Mouse (Mus musculus) lung, embryonic 15.5 days (tissue): ENCODE results near the gene Pdlim5. TPM values are rescaled to one million over a fixed set of nuclear protein-coding genes. Genes with fewer than 3 reads are reported as not detected.
"Not testable (repeated sequence)": the region's sequence is repeated elsewhere in the genome, so short reads cannot be mapped to it uniquely, and the experiment has no call there.

Experiments used
- ATAC-seq: fragments of 200-750 bp; cut with Nextera tagmentation; 2 replicates; pipeline ENCODE4 v1.8.0; 2017; ENCODE audit warnings: moderate number of reproducible peaks, borderline replicate concordance; ENCODE audit not compliant: low FRiP score, low TSS enrichment; ENCODE audit errors: extremely low read depth
- H3K27ac ChIP-seq: fragments of 300-500 bp; sonication (generic); 2 replicates; pipeline ENCODE4 v1.5.1; 2015; ENCODE audit warnings: moderate library complexity, mild to moderate bottlenecking, inconsistent platforms
- H3K27me3 ChIP-seq: fragments of 300-500 bp; sonication (generic); 2 replicates; pipeline ENCODE4 v1.6.1; 2015; ENCODE audit warnings: inconsistent platforms
- H3K36me3 ChIP-seq: fragments of 300-500 bp; sonication (generic); 2 replicates; pipeline ENCODE4 v1.6.1; 2015; ENCODE audit warnings: inconsistent platforms
- H3K4me1 ChIP-seq: fragments of 300-500 bp; sonication (generic); 2 replicates; pipeline ENCODE4 v1.6.1; 2015; ENCODE audit warnings: inconsistent platforms
- H3K4me2 ChIP-seq: fragments of 300-500 bp; sonication (generic); 2 replicates; pipeline ENCODE4 v1.6.1; 2015; ENCODE audit warnings: inconsistent platforms, mild to moderate bottlenecking, moderate library complexity
- H3K4me3 ChIP-seq: fragments of 300-500 bp; sonication (generic); 2 replicates; pipeline ENCODE4 v1.5.1; 2015; ENCODE audit warnings: mild to moderate bottlenecking, inconsistent platforms
- H3K9ac ChIP-seq: fragments of 300-500 bp; sonication (generic); 2 replicates; pipeline ENCODE4 v1.6.1; 2015; ENCODE audit warnings: inconsistent platforms
- H3K9me3 ChIP-seq: fragments of 300-500 bp; sonication (generic); 2 replicates; pipeline ENCODE4 v1.6.1; 2016; ENCODE audit warnings: inconsistent platforms
- WGBS: fragments of 180-500 bp; shearing (Covaris S2); methylation state at CpG from one replicate; pipeline ENCODE4 v1.1.7; 2015; 5-methylcytosine and 5-hydroxymethylcytosine counted together
- polyA plus RNA-seq: library from polyadenylated mRNA; unstranded; fragments of >200 nt; fragmentation: Nextera tagmentation; extraction: Ambion mirVana; gene quantifications from 2 replicates; pipeline ENCODE4 v1.2.1, GENCODE M21; 2015

Pdlim5 gene
- 24.2 and 26.3 TPM in 2 replicates for polyA plus RNA-seq

DNA sequence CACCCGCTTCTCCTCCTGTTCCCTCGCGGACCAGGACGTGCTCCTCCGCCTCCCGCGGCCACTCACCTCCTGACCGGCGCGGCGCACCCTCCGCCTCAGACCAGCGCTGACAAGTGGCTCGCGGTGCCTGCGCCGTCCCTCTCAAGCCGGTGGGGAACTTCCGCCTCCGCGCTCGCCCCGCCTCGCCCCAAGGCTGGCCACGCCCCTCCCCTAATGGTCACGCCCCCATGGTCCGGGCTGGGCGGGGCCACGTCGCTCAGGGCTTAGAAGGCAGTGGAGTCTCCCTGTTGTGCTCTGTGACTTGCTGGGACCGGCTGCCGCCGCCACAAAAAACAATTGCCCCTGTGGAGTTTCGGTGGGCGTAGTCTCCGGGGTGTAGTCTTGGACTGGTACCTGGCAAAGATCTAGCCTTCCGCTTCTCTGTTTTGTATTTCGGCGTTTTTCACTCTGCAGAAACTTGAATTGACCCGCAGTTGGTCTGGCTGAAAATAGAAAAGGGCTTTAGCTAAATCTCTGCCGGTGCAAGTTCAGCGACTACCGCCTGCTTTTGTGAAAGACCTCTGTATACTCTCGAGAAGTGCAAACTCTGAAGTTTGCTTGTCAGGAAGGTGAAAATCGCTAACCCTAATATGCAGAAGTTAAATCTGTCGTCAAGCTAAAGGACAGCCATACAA is at the start of gene Pdlim5:
TSS of gene Pdlim5 (minus strand) at position 177 of the 674 bp plus-strand sequence.
- Histone ChIP-seq H3K36me3 (no peaks in the 10 kb centered on the region), H3K4me3 (peak within 1 kb of the TSS; percentile 83), H3K27me3 (no peaks in the 10 kb centered on the region), H3K27ac (peak within 1 kb of the TSS; percentile 89), H3K4me2 (peak within 1 kb of the TSS; percentile 78), H3K4me1 (no peaks in the 10 kb centered on the region), H3K9me3 (no peaks in the 10 kb centered on the region), H3K9ac (peak within 1 kb of the TSS; percentile 61)
- under 1% methylated on average over 46 of the region's 46 CpGs for WGBS
- peak; percentile 99 for ATAC-seq

DNA sequence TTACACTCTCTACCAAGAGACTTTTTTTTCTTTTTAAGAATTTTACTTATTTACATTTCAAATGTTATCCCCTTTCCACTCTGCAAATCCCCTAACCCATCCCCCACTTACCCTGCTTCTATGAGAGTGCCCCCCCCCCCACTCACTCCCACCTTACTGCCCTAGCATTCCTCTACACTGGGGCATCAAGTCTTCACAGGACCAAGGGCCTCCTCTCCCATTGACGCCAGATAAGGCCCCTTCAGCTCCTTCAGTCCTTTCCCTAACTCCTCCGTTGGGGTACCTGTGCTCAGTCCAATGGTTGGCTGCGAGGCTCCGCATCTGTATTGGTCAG is 48.2 kb upstream of the Pdlim5 start:
- Histone ChIP-seq H3K27ac (no peak overlapping the region), H3K4me3 (no peak overlapping the region), H3K9ac (no peak overlapping the region), H3K9me3 (no peaks in the 10 kb centered on the region), H3K4me2 (peak overlapping the region; percentile 38; the same call in 1 of the 2 replicates), H3K36me3 (no peaks in the 10 kb centered on the region), H3K4me1 (peaks cover 23% of the 10 kb centered on the region), H3K27me3 (no peaks in the 10 kb centered on the region)
- WGBS: 37% methylated on average over 4 of the region's 4 CpGs
- ATAC-seq: no peak; the same call in 1 of the 2 replicates

DNA sequence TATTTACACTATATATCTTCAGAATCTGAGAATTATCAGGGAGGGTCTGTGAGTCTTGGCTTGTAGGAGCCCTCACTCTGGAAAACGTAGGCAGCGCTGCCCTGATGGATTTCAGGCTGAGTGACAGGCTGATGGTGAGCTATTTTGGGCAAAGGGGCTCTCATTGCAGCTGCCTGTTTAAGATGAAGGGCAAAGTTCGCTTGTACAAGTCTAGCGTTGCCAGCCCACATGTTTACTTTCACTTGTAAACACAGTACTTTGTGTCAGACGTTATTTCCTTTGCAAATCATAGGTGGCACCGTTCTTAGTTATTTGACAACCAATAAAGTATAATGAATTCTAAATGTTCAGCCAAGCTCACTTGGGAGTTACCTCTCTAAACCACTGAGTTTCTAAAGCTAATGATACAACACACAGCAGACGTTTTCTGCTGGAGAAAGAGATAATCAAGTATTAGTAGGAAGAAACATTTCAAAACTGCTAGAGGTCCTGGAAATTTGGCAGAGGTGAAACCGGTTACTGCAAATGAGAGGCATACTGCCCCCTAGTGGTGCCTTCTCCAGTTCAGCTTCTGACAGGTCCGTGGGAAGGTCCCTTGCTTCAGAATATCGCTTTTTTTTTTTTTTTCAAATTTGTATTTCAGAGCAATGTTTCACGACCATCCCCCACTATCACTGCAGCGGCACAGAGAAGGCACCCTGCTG is 47.7 kb upstream of the Pdlim5 start:
- Histone ChIP-seq H3K27me3 (no peaks in the 10 kb centered on the region), H3K27ac (no peak overlapping the region), H3K9me3 (no peaks in the 10 kb centered on the region), H3K4me1 (peaks cover 23% of the 10 kb centered on the region), H3K4me3 (no peak overlapping the region), H3K9ac (no peak overlapping the region), H3K4me2 (peak overlapping the region; percentile 38), H3K36me3 (no peaks in the 10 kb centered on the region)
- WGBS: 5% methylated on average over 12 of the region's 12 CpGs
- ATAC-seq: no peak

DNA sequence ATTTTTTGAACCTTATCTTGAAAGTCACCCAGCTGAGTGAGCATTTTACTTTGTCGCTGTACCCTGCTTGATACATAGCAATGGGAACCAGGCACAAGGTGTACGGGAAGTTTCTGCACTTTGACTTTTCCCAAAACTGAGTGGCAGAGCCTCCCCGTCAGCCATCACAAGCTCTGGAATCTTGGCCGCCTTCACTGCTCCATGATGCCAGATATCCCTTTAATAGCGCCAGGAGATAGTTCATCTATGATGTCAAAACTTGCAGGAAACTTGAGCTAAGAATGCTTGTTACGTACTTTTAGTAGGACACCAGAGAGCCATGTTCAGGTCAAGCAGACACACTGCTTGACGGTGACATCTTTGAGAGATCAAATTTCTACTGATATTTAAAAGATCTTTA is 46.7 kb upstream of the Pdlim5 start:
- no peak overlapping the region for H3K9ac ChIP-seq
- H3K27me3 ChIP-seq: no peaks in the 10 kb centered on the region
- WGBS: 64% methylated on average over 7 of the region's 7 CpGs

DNA sequence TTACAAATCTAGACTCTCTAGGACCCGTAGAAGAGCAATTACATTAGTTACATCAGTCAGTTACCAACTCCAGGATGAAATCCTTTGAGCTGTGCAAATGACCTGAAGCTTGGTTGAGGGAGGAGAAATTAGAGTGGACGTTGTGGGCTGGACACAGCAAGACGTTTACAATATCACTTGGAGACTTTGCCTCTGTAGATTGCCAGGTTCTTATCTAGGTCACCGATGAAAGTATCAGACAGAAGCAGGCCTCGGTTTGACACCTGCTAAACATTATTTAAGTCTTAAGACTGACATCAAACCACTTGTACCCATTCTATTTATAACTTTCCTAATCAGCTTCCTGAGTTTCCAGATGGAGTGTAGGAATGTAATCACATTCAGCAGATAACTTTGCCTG is 45.6 kb upstream of the Pdlim5 start:
- Histone ChIP-seq H3K4me3 (no peak overlapping the region), H3K4me2 (no peak overlapping the region), H3K9me3 (no peaks in the 10 kb centered on the region), H3K4me1 (peaks cover 28% of the 10 kb centered on the region), H3K36me3 (no peaks in the 10 kb centered on the region), H3K9ac (no peak overlapping the region), H3K27me3 (no peaks in the 10 kb centered on the region), H3K27ac (no peak overlapping the region)
- WGBS: 34% methylated on average over 5 of the region's 5 CpGs
- ATAC-seq: no peak

More for the DNA sequence above, 46.7 kb upstream of the Pdlim5 start:
- Histone ChIP-seq H3K27ac (no peak overlapping the region), H3K4me1 (peaks cover 27% of the 10 kb centered on the region), H3K9me3 (no peaks in the 10 kb centered on the region), H3K4me3 (no peak overlapping the region), H3K36me3 (no peaks in the 10 kb centered on the region), H3K4me2 (no peak overlapping the region)
- no peak for ATAC-seq

DNA sequence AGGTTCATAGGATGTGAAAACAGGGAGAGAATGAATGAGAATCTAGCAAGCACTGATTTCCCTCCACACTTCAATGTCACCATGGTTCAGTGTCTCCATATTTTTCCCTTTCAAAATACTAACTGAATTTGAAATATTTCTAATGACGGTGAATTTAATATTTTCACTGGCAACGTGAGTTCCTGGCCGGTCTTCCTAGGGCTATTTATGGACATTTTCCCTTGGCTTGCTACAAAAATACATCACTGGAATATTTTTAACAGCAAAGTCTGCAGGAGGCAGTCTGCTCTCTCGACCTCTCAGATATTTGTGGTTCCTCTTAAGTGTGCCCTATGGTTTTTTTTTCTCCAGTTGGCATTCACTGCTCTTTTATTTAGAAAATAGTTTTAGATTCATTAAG is 44.7 kb upstream of the Pdlim5 start:
- H3K4me1 ChIP-seq: peaks cover 28% of the 10 kb centered on the region
- no peaks in the 10 kb centered on the region for H3K27me3 ChIP-seq
- peak overlapping the region; percentile 24; the same call in 1 of the 2 replicates for H3K4me2 ChIP-seq
- H3K27ac ChIP-seq: 0 out of 2 replicates have a peak overlapping the region, but pooled peaks have one; percentile 0
- no peak overlapping the region for H3K4me3 ChIP-seq
- no peak for ATAC-seq
- 23% methylated on average over 4 of the region's 4 CpGs for WGBS
- no peak overlapping the region for H3K9ac ChIP-seq
- H3K36me3 ChIP-seq: no peaks in the 10 kb centered on the region
- H3K9me3 ChIP-seq: no peaks in the 10 kb centered on the region

DNA sequence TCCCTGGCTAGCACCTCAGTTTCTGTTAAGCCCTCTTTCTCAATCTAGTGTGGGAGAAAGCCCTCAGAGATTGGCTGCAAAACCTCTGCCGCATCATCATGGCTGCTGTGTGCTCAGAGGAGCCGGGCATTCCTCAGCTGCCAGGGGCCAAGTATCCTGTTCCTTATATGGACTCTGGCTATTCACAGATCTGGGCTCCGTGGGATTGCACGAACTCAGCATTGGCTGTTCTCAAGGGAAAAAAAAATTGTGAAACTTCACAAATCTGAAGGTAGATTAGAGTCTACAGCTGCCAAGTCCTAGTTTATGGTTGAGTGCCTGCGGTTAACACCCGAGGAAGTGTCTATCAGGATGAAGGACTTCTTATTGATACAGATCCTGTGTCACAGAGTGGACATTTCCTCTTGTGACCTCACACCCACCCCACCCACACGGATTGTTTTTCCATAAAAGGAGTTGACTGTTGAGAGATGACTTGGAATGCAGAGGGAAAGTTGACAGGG is 44.1 kb upstream of the Pdlim5 start:
- peak overlapping the region; percentile 54 for H3K27ac ChIP-seq
- no peak overlapping the region for H3K9ac ChIP-seq
- H3K4me1 ChIP-seq: peaks cover 28% of the 10 kb centered on the region
- H3K9me3 ChIP-seq: no peaks in the 10 kb centered on the region
- no peak overlapping the region for H3K4me3 ChIP-seq
- H3K27me3 ChIP-seq: no peaks in the 10 kb centered on the region
- no peaks in the 10 kb centered on the region for H3K36me3 ChIP-seq
- H3K4me2 ChIP-seq: peak overlapping the region; percentile 24; the same call in 1 of the 2 replicates
- WGBS: 13% methylated on average over 7 of the region's 7 CpGs
- peak; percentile 76; the same call in 1 of the 2 replicates for ATAC-seq

DNA sequence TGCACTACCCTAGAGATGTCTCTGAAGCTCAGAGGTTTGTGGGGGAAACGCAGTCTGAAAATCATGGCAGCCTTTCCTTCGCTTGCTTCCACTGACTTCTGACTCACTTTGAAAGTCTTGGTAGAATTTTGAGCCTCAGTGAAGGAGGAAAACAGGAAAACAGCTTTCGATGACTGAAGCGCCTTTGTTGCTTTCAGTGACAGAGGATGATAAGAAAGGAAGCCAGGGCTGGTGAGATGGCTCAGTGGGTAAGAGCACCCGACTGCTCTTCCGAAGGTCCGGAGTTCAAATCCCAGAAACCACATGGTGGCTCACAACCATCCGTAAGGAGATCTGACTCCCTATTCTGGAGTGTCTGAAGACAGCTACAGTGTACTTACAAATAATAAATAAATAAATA is 43.1 kb upstream of the Pdlim5 start:
- peaks cover 28% of the 10 kb centered on the region for H3K4me1 ChIP-seq
- not testable (repeated sequence) for ATAC-seq, H3K36me3 ChIP-seq, H3K27ac ChIP-seq, H3K27me3 ChIP-seq, H3K4me2 ChIP-seq, H3K9me3 ChIP-seq, H3K4me3 ChIP-seq, H3K9ac ChIP-seq
- 91% methylated on average over 8 of the region's 8 CpGs for WGBS

DNA sequence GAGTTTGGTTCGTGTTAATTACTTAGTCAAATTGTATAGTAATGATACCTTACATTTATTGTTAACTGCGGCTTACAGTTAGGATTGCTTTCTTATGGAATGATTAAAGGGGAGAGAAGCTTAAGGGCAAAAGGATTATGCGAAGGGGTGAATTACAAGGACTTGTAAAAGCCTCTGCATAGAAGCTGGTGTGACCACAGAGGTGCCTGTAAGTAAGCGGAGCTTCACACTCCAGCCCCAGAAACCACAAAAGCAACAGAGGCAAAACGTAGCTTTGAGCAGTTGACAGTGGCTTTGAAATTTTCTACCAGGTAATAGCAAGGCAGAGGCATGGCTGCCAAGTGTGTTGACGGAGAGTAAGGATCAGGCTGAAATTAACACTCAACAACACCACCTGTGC is 41.3 kb upstream of the Pdlim5 start:
- H3K27ac ChIP-seq: no peak overlapping the region
- no peaks in the 10 kb centered on the region for H3K27me3 ChIP-seq
- H3K9ac ChIP-seq: no peak overlapping the region
- no peak overlapping the region for H3K4me2 ChIP-seq
- ATAC-seq: no peak
- H3K36me3 ChIP-seq: no peaks in the 10 kb centered on the region
- 58% methylated on average over 6 of the region's 6 CpGs for WGBS
- peaks cover 19% of the 10 kb centered on the region for H3K4me1 ChIP-seq
- H3K4me3 ChIP-seq: no peak overlapping the region
- no peaks in the 10 kb centered on the region for H3K9me3 ChIP-seq

DNA sequence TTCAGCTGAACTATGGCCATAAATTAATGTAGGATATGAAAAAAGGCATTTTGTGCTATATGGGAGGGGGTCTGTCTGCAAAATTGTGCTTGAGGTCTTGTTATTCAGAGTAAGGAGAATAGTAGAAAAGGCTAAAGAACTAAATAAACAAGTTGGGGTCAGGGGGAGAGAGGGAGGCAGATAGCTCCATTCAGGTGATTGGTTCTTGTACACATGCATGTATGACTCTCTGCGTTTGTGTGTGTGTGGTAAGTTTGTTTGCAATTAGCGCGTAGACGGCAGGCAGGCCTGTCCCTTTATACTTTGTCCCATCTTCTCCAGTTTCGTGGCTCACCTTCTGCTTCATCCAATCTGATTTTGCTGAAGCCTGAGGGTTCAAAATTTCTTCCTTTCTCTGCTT is 40.7 kb upstream of the Pdlim5 start:
- Histone ChIP-seq H3K27me3 (no peaks in the 10 kb centered on the region), H3K27ac (no peak overlapping the region), H3K4me1 (peaks cover 19% of the 10 kb centered on the region), H3K9ac (no peak overlapping the region), H3K4me3 (no peak overlapping the region), H3K4me2 (no peak overlapping the region), H3K9me3 (no peaks in the 10 kb centered on the region), H3K36me3 (no peaks in the 10 kb centered on the region)
- no peak for ATAC-seq
- WGBS: 67% methylated on average over 5 of the region's 5 CpGs

DNA sequence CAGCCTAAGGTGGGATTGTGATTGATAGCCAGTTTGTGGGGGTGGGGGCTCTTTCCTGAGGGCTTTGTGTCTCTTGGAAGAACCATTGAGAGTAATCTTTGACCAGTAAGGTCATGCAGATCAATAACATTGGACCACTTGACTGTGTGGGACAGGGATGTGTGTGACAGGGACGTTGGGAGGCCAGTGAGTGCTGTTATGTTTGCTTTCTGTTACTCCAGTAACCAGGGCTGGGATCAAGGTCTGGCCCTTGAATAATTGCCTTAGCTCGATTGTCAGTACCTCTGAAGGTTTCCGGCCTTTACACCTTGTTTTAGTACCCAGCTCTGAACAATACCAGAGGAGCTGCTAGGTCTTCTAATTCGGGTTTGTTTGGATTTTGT is 39.3 kb upstream of the Pdlim5 start:
- no peak overlapping the region for H3K9ac ChIP-seq
- H3K27ac ChIP-seq: no peak overlapping the region
- no peaks in the 10 kb centered on the region for H3K36me3 ChIP-seq
- no peak overlapping the region for H3K4me3 ChIP-seq
- 40% methylated on average over 4 of the region's 4 CpGs for WGBS
- no peaks in the 10 kb centered on the region for H3K9me3 ChIP-seq
- peaks cover 13% of the 10 kb centered on the region for H3K4me1 ChIP-seq
- no peak for ATAC-seq
- H3K27me3 ChIP-seq: no peaks in the 10 kb centered on the region
- H3K4me2 ChIP-seq: no peak overlapping the region

DNA sequence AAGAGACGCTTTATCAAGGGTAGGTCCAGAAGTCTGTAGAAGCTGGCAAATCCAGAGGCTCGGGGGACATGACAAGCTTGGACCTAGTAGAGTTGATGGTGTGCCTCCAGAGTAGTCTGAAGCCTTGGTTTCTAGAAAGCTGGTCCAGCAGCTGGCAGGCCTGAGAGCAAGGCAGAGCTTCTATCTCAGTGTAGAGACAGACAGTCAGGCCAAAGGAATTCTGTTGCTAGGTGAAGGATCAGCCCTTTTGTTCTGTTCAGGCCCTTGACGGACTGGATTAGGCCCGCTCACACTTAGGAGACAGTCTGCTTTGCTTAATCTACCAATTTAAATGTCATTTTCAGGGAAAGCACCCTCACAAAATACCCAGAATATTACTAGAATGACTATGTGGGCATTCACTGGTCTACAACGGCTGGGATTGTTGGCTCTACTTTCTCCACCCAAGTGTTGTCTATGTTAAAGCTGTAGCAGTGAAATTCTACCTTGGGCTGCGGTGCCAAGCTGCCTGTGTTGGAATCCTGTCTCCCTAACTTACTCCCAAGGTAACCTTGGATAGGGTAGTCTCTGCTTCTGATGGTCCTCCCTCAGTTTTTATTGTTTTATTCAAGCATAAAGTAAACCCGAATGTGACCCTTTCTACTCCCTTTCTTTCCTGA is 38.8 kb upstream of the Pdlim5 start:
- ATAC-seq: no peak
- Histone ChIP-seq H3K4me1 (0 out of 2 replicates have a peak, but pooled peaks cover 7% of the 10 kb centered on the region), H3K9me3 (no peaks in the 10 kb centered on the region), H3K27ac (no peak overlapping the region), H3K4me3 (no peak overlapping the region), H3K36me3 (no peaks in the 10 kb centered on the region), H3K9ac (no peak overlapping the region), H3K4me2 (no peak overlapping the region), H3K27me3 (no peaks in the 10 kb centered on the region)
- 59% methylated on average over 7 of the region's 7 CpGs for WGBS
